Mouse (Mus musculus) neutrophil, adult 5-6 weeks (primary cell): Measurements from ENCODE around the gene Esp23. TPM values are rescaled to one million over a fixed set of nuclear protein-coding genes. Genes with fewer than 3 reads are reported as not detected.
"Not testable (repeated sequence)": the region's sequence is repeated elsewhere in the genome, so short reads cannot be mapped to it uniquely, and the experiment has no call there.

Source experiments
- ATAC-seq: fragments of 151-379, 151-347 bp; 2 replicates; pipeline ENCODE4 v1.8.0; 2017; ENCODE audit warnings: mild to moderate bottlenecking, moderate TSS enrichment; ENCODE audit not compliant: insufficient number of reproducible peaks, poor library complexity, low FRiP score, severe bottlenecking; ENCODE audit errors: extremely low read depth
- total RNA-seq: library from RNA; stranded (forward); fragments of 200-1000 nt; gene quantifications from 2 replicates; pipeline ENCODE4 v1.2.3, GENCODE M21; 2017

Esp23 gene
- not detected in 2 replicates for total RNA-seq

- ATAC-seq: no peak
Measured at GRCm38 (mm10) chr17:39076937-39077336, at the start of gene Esp23. TSS of gene Esp23 (minus strand) at chr17:39077037.

- ATAC-seq: not testable (repeated sequence)
Measured at GRCm38 (mm10) chr17:39107126-39107525, 30.3 kb upstream of the Esp23 start.

- ATAC-seq: no peak
Measured at GRCm38 (mm10) chr17:39095034-39095433, 18.2 kb upstream of the Esp23 start, which contains the start of gene Esp22. TSS of gene Esp22 (plus strand) at chr17:39095334.

- no peak for ATAC-seq
Measured at GRCm38 (mm10) chr17:39063641-39064040, 13.2 kb downstream of the Esp23 start.

GRCm38 (mm10) chr17:39043241-39043640 lies 33.6 kb downstream of the Esp23 start, which contains the start of gene Gm21903:
TSS of gene Gm21903 (minus strand) at chr17:39043341.
- ATAC-seq: no peak

- ATAC-seq: not testable (repeated sequence)
Measured at GRCm38 (mm10) chr17:39036395-39036794, 40.4 kb downstream of the Esp23 start, which contains the start of gene Esp24. TSS of gene Esp24 (plus strand) at chr17:39036695.

Other genes with a start within 250 kb of the Esp23 start
- gene Esp24, start 40.3 kb downstream of the Esp23 start, total RNA-seq: not detected in 2 replicates
- not detected in 2 replicates for gene Gm21903, start 33.7 kb downstream of the Esp23 start, total RNA-seq
- gene Esp22, start 18.3 kb upstream of the Esp23 start, total RNA-seq: not detected in 2 replicates